Mouse (Mus musculus) hindbrain, postnatal 0 days (tissue): ENCODE measurements at regions not wholly inside any gene's neighbourhood (a gene's known extent, or its start where the extent isn't known, plus 50 kb on each side); places are given as distances from the start of the nearest gene placed in this dataset.
"Not testable (repeated sequence)": the region's sequence is repeated elsewhere in the genome, so short reads cannot be mapped to it uniquely, and the experiment has no call there.

Source experiments
- ATAC-seq: fragments of 200-750 bp; cut with Nextera tagmentation; 2 replicates; pipeline ENCODE4 v1.8.0; 2017; ENCODE audit warnings: mild to moderate bottlenecking, moderate TSS enrichment, moderate library complexity
- DNase-seq: peaks from one replicate; pipeline ENCODE4 v3.0.0-alpha.2; 2015; ENCODE audit warnings: low spot score
- H3K27ac ChIP-seq: fragments of 300-500 bp; sonication (generic); 2 replicates; pipeline ENCODE4 v1.5.1; 2014; ENCODE audit warnings: mild to moderate bottlenecking
- H3K27me3 ChIP-seq: fragments of 300-500 bp; sonication (generic); 2 replicates; pipeline ENCODE4 v1.6.1; 2014; ENCODE audit warnings: low read length, mixed read lengths; ENCODE audit not compliant: insufficient read depth
- H3K36me3 ChIP-seq: fragments of 300-500 bp; sonication (generic); 2 replicates; pipeline ENCODE4 v1.6.1; 2014; ENCODE audit warnings: low read length, mixed read lengths; ENCODE audit not compliant: insufficient read depth
- H3K4me1 ChIP-seq: fragments of 300-500 bp; sonication (generic); 2 replicates; pipeline ENCODE4 v1.6.1; 2014; ENCODE audit warnings: antibody characterized with exemption, low read length, mixed read lengths; ENCODE audit not compliant: insufficient read depth
- H3K4me2 ChIP-seq: fragments of 300-500 bp; sonication (generic); 2 replicates; pipeline ENCODE4 v1.6.1; 2014; ENCODE audit warnings: low read depth, mild to moderate bottlenecking, low read length, moderate library complexity, mixed read lengths
- H3K4me3 ChIP-seq: fragments of 300-500 bp; sonication (generic); 2 replicates; pipeline ENCODE4 v1.5.1; 2014; ENCODE audit warnings: low read length
- H3K9ac ChIP-seq: fragments of 300-500 bp; sonication (generic); replicated peaks from 2 replicates; pipeline ENCODE4 v1.6.1; 2014; ENCODE audit warnings: mild to moderate bottlenecking, low read length, moderate library complexity, mixed read lengths
- H3K9me3 ChIP-seq: fragments of 300-500 bp; sonication (generic); 2 replicates; pipeline ENCODE4 v1.6.1; 2016; ENCODE audit warnings: low read length, mixed read lengths
- CTCF ChIP-seq: IDR thresholded peaks from 2 replicates; pipeline ENCODE4 v1.5.1; 2016; ENCODE audit warnings: antibody characterized with exemption, control low read depth, low read depth
- WGBS: fragments of 180-500 bp; shearing (Covaris S2); extraction: QIAGEN DNeasy Blood & Tissue Kit; methylation state at CpG from one replicate; pipeline ENCODE4 v1.1.7; 2014; 5-methylcytosine and 5-hydroxymethylcytosine counted together

GRCm38 (mm10) chr5:22670296-22670695 lies 75.6 kb upstream of the Lhfpl3 start:
- Histone ChIP-seq H3K9ac (no peak overlapping the region), H3K36me3 (no peaks in the 10 kb centered on the region), H3K4me1 (no peaks in the 10 kb centered on the region), H3K4me3 (no peak overlapping the region), H3K4me2 (no peak overlapping the region), H3K27ac (no peak overlapping the region), H3K27me3 (no peaks in the 10 kb centered on the region), H3K9me3 (no peaks in the 10 kb centered on the region)
- 38% methylated on average over 1 of the region's 1 CpGs for WGBS
- peak; percentile 32; the same call in 1 of the 2 replicates for ATAC-seq
- no peak for TF ChIP-seq CTCF
- DNase-seq = peak; percentile 52

- Histone ChIP-seq H3K27me3 (no peaks in the 10 kb centered on the region), H3K27ac (no peak overlapping the region), H3K9ac (no peak overlapping the region), H3K9me3 (no peaks in the 10 kb centered on the region), H3K36me3 (no peaks in the 10 kb centered on the region), H3K4me1 (no peaks in the 10 kb centered on the region), H3K4me2 (no peak overlapping the region), H3K4me3 (no peak overlapping the region)
- DNase-seq (peak; percentile 63), ATAC-seq (no peak)
- TF ChIP-seq CTCF = peak; percentile 64
These were observed 91.0 kb upstream of the Orc5 start for GRCm38 (mm10) chr5:22641233-22641632.

DNA sequence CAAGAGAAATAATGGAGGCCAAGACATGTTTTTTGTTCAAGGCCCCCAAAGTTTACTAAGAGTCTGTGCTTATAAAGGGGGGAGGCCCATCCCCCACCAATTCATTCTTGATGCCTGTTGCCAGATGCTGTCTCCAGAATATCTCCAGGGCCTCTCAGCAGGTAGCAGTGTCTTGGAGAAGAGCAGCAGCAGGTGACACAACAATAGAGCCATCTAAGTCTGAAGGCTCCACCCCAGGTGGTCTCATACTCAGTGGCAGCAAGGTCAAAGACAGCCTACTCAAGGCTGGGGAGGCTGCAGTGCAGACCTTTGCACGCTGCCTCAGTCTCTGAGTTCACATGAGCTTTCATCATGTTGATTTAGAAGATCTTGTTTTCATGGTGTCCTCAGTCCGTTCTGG lies 66.8 kb upstream of the Orc5 start:
- WGBS = 45% methylated on average over 2 of the region's 2 CpGs
- not testable (repeated sequence) for ATAC-seq

More for the DNA sequence above, 66.8 kb upstream of the Orc5 start:
- not testable (repeated sequence) for H3K4me1 ChIP-seq, H3K4me2 ChIP-seq, H3K27me3 ChIP-seq, H3K9ac ChIP-seq, H3K36me3 ChIP-seq, H3K9me3 ChIP-seq, H3K27ac ChIP-seq, H3K4me3 ChIP-seq, DNase-seq
